Comparison of ENCODE assay signal across 11 mouse cellular contexts in genomic region chr12:69419017-69419605, GRCm38 (mm10). TPM values are rescaled to one million over a fixed set of nuclear protein-coding genes. Genes with fewer than 3 reads are reported as not detected.
DNase-seq lines count a peak whose midpoint lies in the region; ATAC-seq and TF ChIP-seq lines count a peak whose summit lies in the region.
"Had no signal": no experiment of that assay in that cellular context is flagged by ENCODE, and none has a peak within 500 bp of the region (broad histone marks: within the 10 kb centered on the region; RNA-seq: fewer than 3 reads in every experiment).

No protein-coding gene starts in this region.

- intact Hi-C loops in left cerebral cortex, postnatal 14 days (cut with DNase I), result no loop called here
- intact Hi-C loops in left cerebral cortex, postnatal 10 days (cut with DNase I), result no loop called here

- no peaks in the 10 kb centered on the region for H3K79me2 ChIP-seq in C2C12 (ENCODE audit: control insufficient read depth, insufficient read depth)

- H3ac ChIP-seq in C2C12 (ENCODE audit: control insufficient read depth, insufficient read length, low read depth), result no peak overlapping the region

- H3K36me3 ChIP-seq in C2C12 (ENCODE audit: control insufficient read depth, insufficient read depth), result no peaks in the 10 kb centered on the region
- H3K36me3 ChIP-seq: hindbrain, embryonic 15.5 days had no signal

- H3K4me3 ChIP-seq in C2C12 (ENCODE audit: insufficient read depth, poor library complexity, severe bottlenecking), result no peak overlapping the region
- H3K4me3 ChIP-seq: hindbrain, embryonic 15.5 days had no signal

- no peaks in the 10 kb centered on the region for H3K27me3 ChIP-seq in C2C12 (ENCODE audit: control insufficient read depth, insufficient read depth, insufficient read length)
- H3K27me3 ChIP-seq: hindbrain, embryonic 15.5 days had no signal

- peak; percentile 55 to 63 for DNase-seq in cerebellum, postnatal 10 days
- no peak for DNase-seq in cerebellum, postnatal 4 days (ENCODE audit: low spot score in 2 of 2)
- peak; percentile 22 to 26 for DNase-seq in left cerebral cortex, postnatal 14 days (ENCODE audit: low spot score in 2 of 2)
- no peak for DNase-seq in left cerebral cortex, postnatal 10 days (ENCODE audit: extremely low spot score in 1 of 2, low spot score in 2 of 2)
- peak; percentile 93 for DNase-seq in fibroblast of lung, adult 2 months (ENCODE audit: low read depth)
- DNase-seq in embryo, embryonic 10 days (ENCODE audit: low spot score), result no peak

- no peak for TF ChIP-seq CTCF in C2C12 (IDR thresholded peaks at IDR 0.05; ENCODE audit: control insufficient read depth, insufficient read depth, insufficient read length)

- ATAC-seq in megakaryocyte progenitor cell, adult 5-6 weeks (replicated peaks; ENCODE audit: poor library complexity), result no peak

- no peaks in the 10 kb centered on the region for H3K79me3 ChIP-seq in C2C12 (ENCODE audit: low read depth)

TF ChIP-seq in C2C12, 6 proteins besides CTCF, POLR2A, EP300 and RAD21:
- peak; percentile 23 for TF ChIP-seq FOSL1 (IDR thresholded peaks at IDR 0.05; ENCODE audit: insufficient read depth, low read length, poor library complexity, severe bottlenecking)
- TF ChIP-seq CEBPB (IDR thresholded peaks at IDR 0.05; ENCODE audit: low read depth), result peak; percentile 92
- TF ChIP-seq MYOD1 (IDR thresholded peaks at IDR 0.05; ENCODE audit: control insufficient read depth, insufficient read length, low read depth), result no peak
- TF ChIP-seq MAX (IDR thresholded peaks at IDR 0.05), result peak; percentile 70
- no peak for TF ChIP-seq USF1 (IDR thresholded peaks at IDR 0.05; ENCODE audit: low read depth)

RNA-seq across cellular contexts. Expression of gene Gm9887, which starts 46.9 kb away (rescaled TPM):
- 1 to 10 TPM; 1.0 to 2.7 TPM for total RNA-seq in left cerebral cortex, postnatal 14 days (2021)
- 1 to 10 TPM; 1.4 to 1.6 TPM for total RNA-seq in left cerebral cortex, postnatal 10 days (2021)
- polyA plus RNA-seq in C2C12 (2012; fragmentation: generic; extraction: Trizol), result 6.5 TPM
- not detected in 2 replicates for total RNA-seq in megakaryocyte progenitor cell, adult 5-6 weeks (2015)
- total RNA-seq in megakaryocyte progenitor cell, adult 5-6 weeks (2017), result 1.5 TPM in 1 of 2 replicates, not detected in the other
- total RNA-seq: granulocyte monocyte progenitor cell, adult 5-6 weeks; megakaryocyte, adult 5-6 weeks had no signal

RNA-seq across cellular contexts. Expression of gene Arf6, which starts 47.2 kb away (rescaled TPM):
- 10 to 100 TPM; 55.5 to 57.9 TPM for total RNA-seq in left cerebral cortex, postnatal 14 days (2021)
- 10 to 100 TPM; 61.6 to 62.8 TPM for total RNA-seq in left cerebral cortex, postnatal 10 days (2021)
- polyA plus RNA-seq in C2C12 (2012; fragmentation: generic; extraction: Trizol), result 87.3 TPM
- total RNA-seq in megakaryocyte progenitor cell, adult 5-6 weeks (2015), result 89.6 and 90.6 TPM in 2 replicates
- total RNA-seq in megakaryocyte progenitor cell, adult 5-6 weeks (2017), result 145 and 148 TPM in 2 replicates

Comparison
In these comparisons a context has a peak if more than half of its experiments do, and no peak if none do; other contexts are left out.
1. DNase-seq: peak in cerebellum, postnatal 10 days (2 of 2), left cerebral cortex, postnatal 14 days (2 of 2) and fibroblast of lung, adult 2 months (single experiment); none in cerebellum, postnatal 4 days (0 of 2), left cerebral cortex, postnatal 10 days (0 of 2) and embryo, embryonic 10 days (single experiment).